Mouse (Mus musculus) E14TG2a.4 (cell line): ENCODE measurements at regions not wholly inside any gene's neighbourhood (a gene's known extent, or its start where the extent isn't known, plus 50 kb on each side); places are given as distances from the start of the nearest gene placed in this dataset.

Experiments
- CTCF ChIP-seq: conservative IDR thresholded peaks from 2 replicates; pipeline ENCODE4 v1.5.1; 2014; ENCODE audit warnings: low read length
- NANOG ChIP-seq: IDR thresholded peaks from 2 replicates; pipeline ENCODE4 v1.6.1; 2014; ENCODE audit warnings: borderline replicate concordance, low read length, mixed read lengths
- POU5F1 ChIP-seq: IDR thresholded peaks from 2 replicates; pipeline ENCODE4 v1.6.1; 2014; ENCODE audit warnings: low read length, borderline replicate concordance

- TF ChIP-seq CTCF (no peak), POU5F1 (no peak), NANOG (no peak)
Measured at GRCm38 (mm10) chr3:33391765-33392540, 248.9 kb upstream of the Pex5l start.
